Mouse (Mus musculus) liver, postnatal 0 days (tissue): ENCODE measurements at regions not wholly inside any gene's neighbourhood (a gene's known extent, or its start where the extent isn't known, plus 50 kb on each side); places are given as distances from the start of the nearest gene placed in this dataset.

ENCODE experiments used
- CTCF ChIP-seq: sonication (generic); IDR thresholded peaks from 2 replicates; pipeline ENCODE4 v1.5.1; 2016; ENCODE audit warnings: antibody characterized with exemption, low read depth
- EP300 ChIP-seq: IDR thresholded peaks from 2 replicates; pipeline ENCODE4 v1.6.1; 2016; ENCODE audit warnings: antibody characterized with exemption, low read depth, mild to moderate bottlenecking

DNA sequence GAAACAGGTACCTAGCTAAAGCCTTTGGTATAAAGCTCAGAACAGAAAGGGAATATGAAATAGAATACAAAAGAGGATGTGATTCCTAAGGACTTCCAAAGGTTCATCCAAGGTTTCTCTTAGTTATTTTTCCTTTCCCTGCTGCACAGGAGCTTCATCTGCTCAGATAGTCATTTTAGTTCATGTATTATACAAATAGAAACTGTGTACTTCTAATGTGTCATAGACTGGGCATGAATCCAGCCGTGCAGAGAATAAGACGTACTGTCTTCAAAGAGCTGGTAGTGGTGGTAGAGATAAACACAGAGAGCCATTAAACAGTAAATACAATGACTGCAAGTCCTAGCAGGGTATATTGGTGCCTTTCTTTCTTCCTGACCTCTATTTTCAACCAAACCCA lies 292.9 kb upstream of the Gpc6 start:
- TF ChIP-seq CTCF: no peak
- no peak for TF ChIP-seq EP300
